Mouse (Mus musculus) c-Kit-positive CD71-positive TER-119-negative erythroid progenitor cells, embryonic 14.5 days (primary cell): ENCODE results near the gene Wdr46.
"Not testable (repeated sequence)": the region's sequence is repeated elsewhere in the genome, so short reads cannot be mapped to it uniquely, and the experiment has no call there.

Experiments used
- DNase-seq: peaks from one replicate; pipeline ENCODE4 v3.0.0-alpha.2; 2013; ENCODE audit warnings: low read depth

Wdr46 gene

DNA sequence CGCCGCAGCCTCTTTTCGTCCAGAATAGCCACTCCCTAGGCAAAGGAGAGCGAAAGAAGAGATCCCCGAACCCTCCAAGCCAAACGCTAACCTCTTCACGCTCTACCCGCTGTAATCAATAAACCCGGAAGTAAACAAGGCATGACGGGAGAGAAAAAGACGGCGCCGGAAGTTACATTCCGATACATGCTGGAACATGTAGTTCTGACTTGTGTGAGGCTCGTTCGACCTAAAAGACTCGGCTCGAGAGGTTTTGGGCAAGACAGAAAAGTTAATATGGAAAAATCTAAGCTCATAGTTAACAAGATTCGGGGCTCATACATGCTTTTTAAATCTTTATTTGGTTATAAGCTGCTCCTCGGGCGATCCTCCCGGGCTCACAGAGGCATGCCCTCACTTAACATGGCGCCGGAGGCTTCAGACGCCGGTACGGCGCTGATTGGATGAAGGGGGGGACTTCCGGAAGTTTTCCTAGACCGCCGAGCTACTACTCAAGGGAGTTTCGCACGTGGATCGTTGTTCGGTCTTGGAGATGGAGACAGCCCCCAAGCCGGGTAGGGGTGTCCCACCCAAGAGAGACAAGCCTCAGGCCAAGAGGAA lies at the start of gene Wdr46, which contains the start of gene Pfdn6:
Wdr46 (plus strand) TSS at position 455 of the 600 bp plus-strand sequence.
Pfdn6 (minus strand) TSS at position 138 of the 600 bp plus-strand sequence.
- DNase-seq: peak; percentile 90

GRCm38 (mm10) chr17:33891357-33891756 lies 49.1 kb upstream of the Wdr46 start:
- DNase-seq: no peak

- not testable (repeated sequence) for DNase-seq
Measured at GRCm38 (mm10) chr17:33891892-33892291, 48.6 kb upstream of the Wdr46 start.

DNA sequence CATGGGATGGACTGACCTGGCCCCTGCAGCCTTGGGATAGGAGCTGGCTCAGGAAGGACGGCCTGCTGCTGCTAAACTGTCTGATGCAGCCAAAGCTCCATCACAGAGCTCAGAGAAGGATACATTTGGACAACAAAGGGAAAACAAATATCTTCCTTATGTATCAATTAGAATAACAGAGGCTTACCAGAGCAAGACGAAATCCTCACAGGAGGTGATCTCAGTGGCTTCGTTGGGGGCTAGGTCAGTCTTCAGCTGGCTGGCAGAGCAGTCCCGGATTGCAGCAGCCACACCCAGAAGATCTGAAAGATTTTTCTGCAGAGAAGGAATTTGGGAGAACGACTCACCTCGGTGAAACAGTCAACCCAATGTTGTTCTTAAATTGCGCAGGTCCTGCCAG lies 48.0 kb upstream of the Wdr46 start:
- DNase-seq: no peak

DNA sequence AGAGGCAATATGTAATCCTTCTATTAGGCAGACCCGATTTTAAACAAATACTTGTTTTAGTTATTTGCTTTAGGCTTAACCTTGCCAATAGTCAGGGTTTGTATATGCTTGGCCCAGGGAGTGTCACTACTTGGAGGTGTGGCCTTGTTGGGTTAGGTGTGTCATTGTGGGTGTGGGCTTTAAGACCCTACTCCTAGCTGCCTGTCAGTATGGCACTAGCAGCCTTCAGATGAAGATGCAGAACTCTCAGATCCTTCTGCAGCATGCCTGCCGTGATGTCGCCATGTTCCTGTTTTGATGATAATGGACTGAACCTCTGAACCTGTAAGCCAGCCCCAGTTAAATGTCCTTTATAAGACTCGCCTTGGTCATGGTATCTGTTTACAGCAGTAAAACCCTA lies 47.4 kb upstream of the Wdr46 start:
- not testable (repeated sequence) for DNase-seq

DNA sequence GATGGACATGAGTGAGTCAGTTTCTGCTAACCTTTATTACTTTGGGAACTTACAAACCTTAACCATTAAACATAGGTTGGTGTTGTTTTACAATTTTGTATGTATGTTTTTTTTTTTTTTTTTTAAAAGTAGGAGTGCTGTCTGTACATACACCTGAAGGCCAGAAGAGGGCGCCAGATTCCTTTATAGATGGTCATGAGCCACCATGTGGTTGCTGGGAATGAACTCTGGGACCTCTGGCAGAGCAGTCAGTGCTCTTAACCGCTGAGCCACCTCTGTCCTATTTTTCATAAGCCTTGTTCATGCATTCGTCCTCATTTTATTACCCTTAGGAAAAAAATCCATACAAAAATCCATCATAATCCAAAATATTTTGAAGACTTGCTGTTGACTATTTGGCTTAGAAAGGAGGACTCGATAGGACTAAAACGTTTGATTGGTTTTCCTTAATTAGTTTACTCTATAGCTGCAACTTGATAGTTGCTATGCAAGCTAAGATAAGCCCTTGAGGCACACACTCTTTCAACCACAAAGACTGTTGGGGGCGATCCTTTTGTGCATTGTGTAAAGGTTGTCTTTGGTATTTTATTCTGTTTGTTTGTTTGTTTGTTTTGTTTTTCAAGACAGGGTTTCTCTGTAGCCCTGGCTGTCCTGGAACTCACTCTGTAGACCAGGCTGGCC lies 43.2 kb upstream of the Wdr46 start:
- DNase-seq: peak; percentile 85

GRCm38 (mm10) chr17:33898193-33898592 lies 42.3 kb upstream of the Wdr46 start:
- DNase-seq: not testable (repeated sequence)

DNA sequence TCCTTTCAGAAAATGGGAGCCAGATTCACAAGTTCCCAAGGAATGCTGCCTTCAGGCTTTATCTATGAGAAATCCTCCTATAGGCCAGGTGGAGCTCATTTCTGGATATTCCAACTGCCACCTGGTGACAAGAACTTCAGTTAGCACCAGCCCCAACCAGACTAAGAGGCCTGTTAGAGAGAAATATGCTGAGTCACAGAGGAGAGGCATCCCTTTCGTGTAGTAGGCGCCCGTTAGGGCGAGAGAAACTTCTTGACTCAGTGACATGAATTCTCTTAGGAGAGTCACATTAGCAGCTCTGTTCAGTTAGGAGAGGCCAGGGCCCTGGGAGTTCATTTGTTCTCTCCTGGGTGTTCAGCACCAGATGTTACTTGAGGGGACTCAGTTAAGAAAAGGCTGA lies 40.8 kb upstream of the Wdr46 start:
- no peak for DNase-seq

- no peak for DNase-seq
Measured at GRCm38 (mm10) chr17:33900281-33900988, 40.0 kb upstream of the Wdr46 start.

DNA sequence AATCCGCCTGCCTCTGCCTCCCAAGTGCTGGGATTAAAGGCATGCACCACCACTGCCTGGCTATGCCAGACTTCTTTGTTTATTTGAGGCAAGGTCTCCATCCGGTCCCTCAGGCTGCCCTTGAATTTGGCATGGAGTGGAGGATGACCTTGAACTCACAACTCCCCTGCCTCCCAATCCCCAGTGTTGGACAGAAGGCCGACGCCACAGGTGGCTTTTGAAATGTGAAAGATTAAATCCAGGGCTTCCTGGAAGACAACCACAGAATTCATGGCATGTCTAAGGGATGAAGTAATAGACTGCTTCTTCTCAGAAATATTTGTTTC lies 39.5 kb upstream of the Wdr46 start:
- DNase-seq: no peak

DNA sequence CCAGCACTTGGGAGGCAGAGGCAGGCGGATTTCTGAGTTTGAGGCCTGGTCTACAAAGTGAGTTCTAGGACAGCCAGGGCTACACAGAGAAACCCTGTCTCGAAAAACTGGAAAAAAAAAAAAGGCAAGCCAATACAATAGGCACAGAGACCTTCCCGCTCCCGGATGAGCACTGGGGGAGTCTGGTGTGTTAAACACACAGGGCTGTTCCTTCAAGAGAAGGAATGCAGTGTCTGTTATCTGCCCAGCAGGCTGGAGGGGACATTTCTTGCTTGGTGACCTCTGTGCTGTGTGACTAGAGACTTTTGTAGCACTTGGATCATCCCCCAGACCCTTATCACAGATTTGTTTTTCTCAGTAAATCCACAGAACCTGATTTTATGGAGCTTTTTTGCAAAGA lies 38.8 kb upstream of the Wdr46 start:
- no peak for DNase-seq

DNA sequence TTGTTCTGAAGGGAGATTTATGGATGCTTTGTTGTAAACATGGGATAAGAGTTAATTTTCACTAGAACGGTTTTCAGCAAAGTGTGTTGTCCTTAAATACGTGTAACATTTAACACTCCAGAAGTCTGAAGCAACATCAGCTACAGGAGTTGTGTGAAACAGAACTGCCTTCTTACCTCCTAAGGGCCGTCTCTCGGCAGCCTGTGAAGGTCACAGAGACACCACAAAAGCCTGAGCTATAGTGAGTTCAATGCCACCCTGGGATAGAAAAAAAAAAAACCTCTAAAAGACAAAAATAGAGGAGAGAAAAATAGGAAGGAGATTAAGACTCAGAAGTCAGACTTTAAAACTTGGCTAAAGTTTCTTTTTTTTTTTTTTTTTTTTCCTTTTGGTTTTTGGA lies 38.4 kb upstream of the Wdr46 start:
- DNase-seq: no peak

DNA sequence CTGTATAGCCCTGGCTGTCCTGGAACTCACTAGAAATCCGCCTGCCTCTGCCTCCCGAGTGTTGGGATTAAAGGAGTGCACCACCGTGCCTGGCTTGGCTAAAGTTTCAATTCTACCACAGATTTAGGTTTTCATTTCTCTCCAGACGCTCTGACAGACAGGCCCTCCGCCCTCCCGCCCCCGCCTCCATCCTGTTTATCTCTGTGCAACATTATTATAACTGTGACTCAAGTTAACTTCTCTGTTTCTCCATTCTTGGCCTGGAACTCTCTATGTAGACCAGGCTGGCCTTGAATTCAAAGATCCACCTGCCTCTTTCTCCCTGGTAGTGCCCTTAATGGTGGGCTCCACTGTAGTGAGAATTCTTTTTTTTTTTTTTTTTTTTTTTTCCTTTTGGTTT lies 38.0 kb upstream of the Wdr46 start:
- DNase-seq: no peak

- DNase-seq: not testable (repeated sequence)
Measured at GRCm38 (mm10) chr17:33903911-33904651, 36.4 kb upstream of the Wdr46 start.

- DNase-seq: not testable (repeated sequence)
Measured at GRCm38 (mm10) chr17:33904835-33905234, 35.6 kb upstream of the Wdr46 start, which contains the start of gene Platr17. Gene Platr17 (plus strand): TSS chr17:33905135.

GRCm38 (mm10) chr17:33908331-33909076 lies 32.0 kb upstream of the Wdr46 start:
- no peak for DNase-seq

DNA sequence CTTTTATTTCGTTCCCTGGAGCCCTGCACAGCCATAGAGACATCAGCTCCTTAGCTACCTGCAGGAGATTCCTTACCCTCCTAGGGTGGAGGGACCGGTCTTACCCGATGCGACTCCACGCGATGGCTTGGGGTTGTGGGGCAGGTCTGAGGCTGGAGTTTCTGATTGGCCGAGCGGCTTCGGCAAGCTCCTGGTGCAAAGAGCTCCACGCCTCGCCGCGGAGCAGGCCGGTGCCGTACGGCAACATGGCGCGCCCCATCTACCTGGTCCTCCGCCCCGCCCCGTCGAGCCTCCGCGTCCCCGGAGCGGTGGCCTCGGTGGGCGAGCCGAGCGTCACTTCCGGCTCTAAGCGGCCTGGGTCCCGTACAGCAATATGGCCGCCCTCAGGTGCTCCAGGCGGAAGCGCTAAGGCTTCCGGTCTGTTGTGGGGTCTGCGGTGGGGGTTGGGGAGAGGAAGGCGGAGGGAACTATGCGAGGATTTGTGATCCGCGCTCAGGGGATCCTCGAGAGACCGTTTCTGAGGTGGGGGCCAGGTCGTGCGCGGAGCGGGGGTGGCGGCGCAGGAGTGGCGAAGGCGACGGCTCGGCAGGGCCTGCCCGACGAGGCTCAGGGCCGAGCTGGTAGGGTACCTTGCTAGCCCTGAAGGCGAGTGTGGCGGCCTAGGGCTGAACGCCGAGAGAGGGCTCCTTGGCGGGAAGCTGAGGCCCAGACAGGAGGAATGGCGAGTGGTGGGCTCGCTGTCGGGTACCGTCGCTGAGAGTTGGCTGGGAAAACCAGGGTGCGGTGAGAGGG lies 31.2 kb upstream of the Wdr46 start, which contains the start of gene Daxx:
Daxx (plus strand) TSS at position 338 of the 792 bp plus-strand sequence.
- DNase-seq: peak; percentile 95

DNA sequence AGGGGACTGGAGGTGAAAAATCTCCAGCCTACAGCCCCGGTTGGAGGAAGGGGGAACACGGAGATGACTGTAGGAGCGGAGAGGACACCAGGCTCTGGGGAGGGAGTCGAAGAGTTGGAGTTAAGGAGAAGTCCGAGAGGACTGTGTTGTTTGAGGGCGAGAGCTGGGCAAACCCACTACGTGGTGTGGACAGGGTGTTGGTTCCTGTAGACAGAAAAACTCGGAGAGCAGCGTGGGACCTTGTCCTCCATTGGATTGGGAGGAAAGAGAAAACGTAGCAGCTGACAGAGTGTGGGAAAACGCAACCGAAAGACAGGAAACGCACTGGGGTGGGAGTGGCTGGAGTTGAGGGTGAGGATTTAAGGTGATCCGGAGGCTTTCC lies 30.6 kb upstream of the Wdr46 start:
- DNase-seq: no peak

GRCm38 (mm10) chr17:33910346-33911051 lies 30.0 kb upstream of the Wdr46 start:
- no peak for DNase-seq
